Mouse (Mus musculus): ENCODE data around the gene Sympk.
A peak's percentile ranks its signal among the peaks of the same experiment; 100 is the strongest.

Gene Sympk

GRCm38 (mm10) chr7:19083096-19083495, 58.9 kb downstream of the Sympk start:
- DNase-seq (ENCODE audit: low read depth in 1 of 2, low spot score in 2 of 2) = no peak

- DNase-seq (ENCODE audit: low read depth in 1 of 2, low spot score in 2 of 2) = no peak
Observed at GRCm38 (mm10) chr7:19083701-19084100, 59.5 kb downstream of the Sympk start, which contains the start of gene Dmpk. Dmpk (plus strand) TSS chr7:19083849.

GRCm38 (mm10) chr7:19084277-19084771, 60.1 kb downstream of the Sympk start:
- DNase-seq (ENCODE audit: low read depth in 1 of 2, low spot score in 2 of 2) = peak; percentile 77 to 81

- DNase-seq (ENCODE audit: low read depth in 1 of 2, low spot score in 2 of 2) = no peak
Observed at GRCm38 (mm10) chr7:19084921-19085473, 60.8 kb downstream of the Sympk start.

GRCm38 (mm10) chr7:19085495-19085894, 61.3 kb downstream of the Sympk start:
- no peak for DNase-seq (ENCODE audit: low read depth in 1 of 2, low spot score in 2 of 2)

GRCm38 (mm10) chr7:19086042-19086441, 61.9 kb downstream of the Sympk start:
- DNase-seq (ENCODE audit: low read depth in 1 of 2, low spot score in 2 of 2) = no peak

- no peak for DNase-seq (ENCODE audit: low read depth in 1 of 2, low spot score in 2 of 2)
Observed at GRCm38 (mm10) chr7:19086760-19087159, 62.6 kb downstream of the Sympk start.

- DNase-seq (ENCODE audit: low read depth in 1 of 2, low spot score in 2 of 2) = peak in 1 of 2 experiments; percentile 48
Observed at GRCm38 (mm10) chr7:19088813-19089212, 64.6 kb downstream of the Sympk start.

- no peak for DNase-seq (ENCODE audit: low read depth in 1 of 2, low spot score in 2 of 2)
Observed at GRCm38 (mm10) chr7:19091913-19092312, 67.7 kb downstream of the Sympk start.

GRCm38 (mm10) chr7:19092381-19093173, 68.4 kb downstream of the Sympk start:
- no peak for DNase-seq (ENCODE audit: low read depth in 1 of 2, low spot score in 2 of 2)

- peak in 1 of 2 experiments; percentile 69 for DNase-seq (ENCODE audit: low read depth in 1 of 2, low spot score in 2 of 2)
Observed at GRCm38 (mm10) chr7:19093174-19093521, 69.0 kb downstream of the Sympk start.

GRCm38 (mm10) chr7:19093537-19094385, 69.6 kb downstream of the Sympk start:
- DNase-seq (ENCODE audit: low read depth in 1 of 2, low spot score in 2 of 2) = peak in 1 of 2 experiments; percentile 50

GRCm38 (mm10) chr7:19094471-19094825, 70.3 kb downstream of the Sympk start, which contains the start of gene Six5:
Six5 (plus strand) TSS chr7:19094594.
- no peak for DNase-seq (ENCODE audit: low read depth in 1 of 2, low spot score in 2 of 2)

GRCm38 (mm10) chr7:19094826-19095750, 70.9 kb downstream of the Sympk start:
- no peak for DNase-seq (ENCODE audit: low read depth in 1 of 2, low spot score in 2 of 2)

GRCm38 (mm10) chr7:19095751-19096110, 71.6 kb downstream of the Sympk start:
- DNase-seq (ENCODE audit: low read depth in 1 of 2, low spot score in 2 of 2) = no peak

GRCm38 (mm10) chr7:19096421-19096976, 72.3 kb downstream of the Sympk start:
- DNase-seq (ENCODE audit: low read depth in 1 of 2, low spot score in 2 of 2) = no peak

GRCm38 (mm10) chr7:19097217-19097616, 73.0 kb downstream of the Sympk start:
- DNase-seq (ENCODE audit: low read depth in 1 of 2, low spot score in 2 of 2) = no peak

- DNase-seq (ENCODE audit: low read depth in 1 of 2, low spot score in 2 of 2) = no peak
Observed at GRCm38 (mm10) chr7:19097863-19098262, 73.7 kb downstream of the Sympk start.

- no peak for DNase-seq (ENCODE audit: low read depth in 1 of 2, low spot score in 2 of 2)
Observed at GRCm38 (mm10) chr7:19098811-19099210, 74.6 kb downstream of the Sympk start.

GRCm38 (mm10) chr7:19100290-19100689, 76.1 kb downstream of the Sympk start:
- no peak for DNase-seq (ENCODE audit: low read depth in 1 of 2, low spot score in 2 of 2)

Measured in monocyte, adult 2 months (primary cell).